Comparison of ENCODE assay signal across 27 mouse cellular contexts in the genomic region with DNA sequence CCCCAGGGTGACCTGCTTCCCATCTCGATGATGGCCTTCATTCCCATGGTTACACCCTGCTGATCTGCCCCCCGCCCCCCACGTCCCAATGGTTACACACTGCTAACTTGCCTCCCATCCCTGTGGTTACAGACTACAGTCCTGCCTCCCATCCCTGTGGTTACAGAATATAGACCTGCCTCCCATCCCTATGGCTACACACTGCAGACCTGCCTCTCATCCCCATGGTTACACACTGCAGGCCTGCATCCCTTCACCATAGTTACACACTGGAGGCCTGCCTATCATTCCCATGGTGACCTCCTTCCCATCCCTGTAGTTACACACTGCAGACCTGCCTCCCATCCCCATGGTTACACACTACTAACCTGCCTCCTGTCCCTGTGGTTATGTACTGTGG.
DNase-seq lines count a peak whose midpoint lies in the region; ATAC-seq and TF ChIP-seq lines count a peak whose summit lies in the region.
"Had no signal": no experiment of that assay in that cellular context is flagged by ENCODE, and none has a peak within 500 bp of the region (broad histone marks: within the 10 kb centered on the region; RNA-seq: fewer than 3 reads in every experiment).

No protein-coding gene starts in this region.

- peak; percentile 33 for DNase-seq in forebrain, postnatal 0 days
- peak; percentile 5 for DNase-seq in right cerebral cortex, postnatal 4 days
- no peak for DNase-seq in right cerebral cortex, postnatal 14 days
- no peak for DNase-seq in layer of hippocampus, postnatal 10 days (ENCODE audit: low spot score in 2 of 2)
- DNase-seq: adrenal gland, postnatal 25 days; cerebellum, adult 2 months; cerebellum, postnatal 14 days; gastrocnemius, postnatal 14 days; heart, postnatal 36 days; kidney, adult 8-10 months; kidney, postnatal 4 days; layer of hippocampus, postnatal 36 days; left cerebral cortex, postnatal 4 days; liver, embryonic 13.5 days; lung, adult 18-20 months; thymus, postnatal 14 days had no signal

- no peaks in the 10 kb centered on the region for H3K9me3 ChIP-seq in forebrain, postnatal 0 days (ENCODE audit: low read length)
- peaks cover 13% of the 10 kb centered on the region for H3K9me3 ChIP-seq in forebrain, embryonic 13.5 days (replicated peaks)
- peaks cover 47% of the 10 kb centered on the region for H3K9me3 ChIP-seq in megakaryocyte, embryonic 14.5 days
- H3K9me3 ChIP-seq: heart, embryonic 10.5 days; heart, embryonic 15.5 days; liver, embryonic 13.5 days had no signal

- H3K4me3 ChIP-seq in forebrain, postnatal 0 days (ENCODE audit: low read depth, low read length): no peak overlapping the region
- H3K4me3 ChIP-seq in forebrain, embryonic 13.5 days: no peak overlapping the region
- peak overlapping the region; percentile 62 for H3K4me3 ChIP-seq in megakaryocyte, embryonic 14.5 days (replicated peaks)
- H3K4me3 ChIP-seq: heart, embryonic 10.5 days; heart, embryonic 15.5 days; liver, embryonic 13.5 days; midbrain, embryonic 10.5 days had no signal

- H3K4me2 ChIP-seq in forebrain, postnatal 0 days (ENCODE audit: low read depth): no peak overlapping the region
- H3K4me2 ChIP-seq in forebrain, embryonic 13.5 days: no peak overlapping the region
- H3K4me2 ChIP-seq: heart, embryonic 15.5 days; liver, embryonic 13.5 days had no signal

- no peak overlapping the region for H3K9ac ChIP-seq in forebrain, postnatal 0 days
- no peak overlapping the region for H3K9ac ChIP-seq in forebrain, embryonic 13.5 days
- H3K9ac ChIP-seq: heart, embryonic 15.5 days; liver, embryonic 13.5 days had no signal

- H3K36me3 ChIP-seq in forebrain, postnatal 0 days (ENCODE audit: insufficient read depth): no peaks in the 10 kb centered on the region
- no peaks in the 10 kb centered on the region for H3K36me3 ChIP-seq in forebrain, embryonic 13.5 days (ENCODE audit: poor library complexity, severe bottlenecking)
- H3K36me3 ChIP-seq in megakaryocyte, embryonic 14.5 days (replicated peaks; ENCODE audit: low read length): no peaks in the 10 kb centered on the region
- H3K36me3 ChIP-seq: heart, embryonic 10.5 days; heart, embryonic 15.5 days; liver, embryonic 13.5 days; midbrain, embryonic 10.5 days had no signal

- H3K27ac ChIP-seq in forebrain, postnatal 0 days (ENCODE audit: low read depth, low read length): no peak overlapping the region
- H3K27ac ChIP-seq in forebrain, embryonic 13.5 days: no peak overlapping the region
- H3K27ac ChIP-seq: heart, embryonic 10.5 days; heart, embryonic 15.5 days; kidney, postnatal 0 days; liver, embryonic 13.5 days; macrophage; midbrain, embryonic 10.5 days had no signal

- no peaks in the 10 kb centered on the region for H3K27me3 ChIP-seq in forebrain, postnatal 0 days (ENCODE audit: insufficient read depth, low read length)
- no peaks in the 10 kb centered on the region for H3K27me3 ChIP-seq in forebrain, embryonic 13.5 days
- no peaks in the 10 kb centered on the region for H3K27me3 ChIP-seq in megakaryocyte, embryonic 14.5 days (replicated peaks)
- H3K27me3 ChIP-seq: heart, embryonic 15.5 days; liver, embryonic 13.5 days had no signal

- no peak for TF ChIP-seq CTCF in forebrain, postnatal 0 days (IDR thresholded peaks at IDR 0.05; ENCODE audit: low read depth)

- H3K4me1 ChIP-seq in forebrain, postnatal 0 days (ENCODE audit: insufficient read depth): no peaks in the 10 kb centered on the region
- H3K4me1 ChIP-seq in forebrain, embryonic 13.5 days: no peaks in the 10 kb centered on the region
- no peaks in the 10 kb centered on the region for H3K4me1 ChIP-seq in megakaryocyte, embryonic 14.5 days
- H3K4me1 ChIP-seq: heart, embryonic 10.5 days; heart, embryonic 15.5 days; liver, embryonic 13.5 days; midbrain, embryonic 10.5 days had no signal

- ATAC-seq in forebrain, postnatal 0 days: peak; percentile 98
- no peak for ATAC-seq in forebrain, embryonic 13.5 days
- no peak for ATAC-seq in megakaryocyte, adult 5-6 weeks (ENCODE audit: poor library complexity, severe bottlenecking)
- ATAC-seq: CD4-positive, CD25-positive, alpha-beta regulatory T cell, adult 4 months; intestine, embryonic 16.5 days; lung, postnatal 0 days had no signal

- 86% methylated on average over 3 of the region's 3 CpGs for WGBS in forebrain, postnatal 0 days
- 86% methylated on average over 3 of the region's 3 CpGs for WGBS in forebrain, embryonic 13.5 days

Comparison
In these comparisons a context has a peak if more than half of its experiments do, and no peak if none do; other contexts are left out.
1. DNase-seq: peak in forebrain, postnatal 0 days (single experiment) and right cerebral cortex, postnatal 4 days (single experiment); none in right cerebral cortex, postnatal 14 days (single experiment) and layer of hippocampus, postnatal 10 days (0 of 2).